Mouse (Mus musculus) small intestine, adult 2 months (tissue): ENCODE measurements around the gene Pnrc2.

Experiments
- CTCF ChIP-seq: fragments of 200-500 bp; IDR thresholded peaks from 2 replicates; pipeline ENCODE4 v1.5.1; 2012; ENCODE audit warnings: low read depth, mild to moderate bottlenecking, control low read depth, inconsistent platforms, low read length, moderate library complexity, mixed read lengths; ENCODE audit not compliant: insufficient replicate concordance, insufficient read length; ENCODE audit errors: extremely low read depth
- POLR2A ChIP-seq: fragments of 200-500 bp; IDR thresholded peaks from 2 replicates; pipeline ENCODE4 v1.6.1; 2012; ENCODE audit warnings: low read depth, mild to moderate bottlenecking, control low read depth, inconsistent platforms, low read length, moderate library complexity

DNA sequence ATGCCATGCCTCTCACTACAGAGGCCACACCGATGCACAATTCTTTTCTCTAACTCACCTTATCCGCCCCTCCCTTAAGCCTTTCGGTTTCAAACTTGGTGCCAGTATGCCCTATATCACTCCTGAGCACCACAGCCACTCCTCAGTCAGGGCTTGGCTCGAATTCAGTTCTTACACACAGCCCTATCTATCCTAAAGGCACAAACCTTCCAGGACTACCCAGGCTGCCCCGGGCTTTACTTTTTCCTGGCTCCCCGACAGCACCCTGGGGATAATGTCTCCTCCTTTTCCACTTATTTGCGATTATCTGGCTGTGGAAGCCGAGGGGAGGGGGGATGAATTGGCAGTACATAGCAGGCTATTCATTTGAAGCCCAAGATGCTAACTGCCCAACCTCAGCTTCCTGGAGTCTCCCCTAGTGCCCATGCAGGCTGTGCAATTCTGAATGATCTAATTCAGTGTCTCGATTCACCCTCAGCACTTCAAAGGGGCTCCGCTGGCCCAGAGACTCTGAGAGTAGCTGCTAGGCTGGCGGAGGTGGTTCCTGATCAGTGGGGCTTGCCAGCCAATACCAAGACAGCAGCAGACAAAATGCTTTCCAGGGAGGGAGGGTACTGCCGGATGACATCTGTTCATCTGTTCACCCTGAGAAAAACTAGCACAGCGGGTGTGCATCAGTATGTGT, 23.1 kb downstream of the Pnrc2 start:
- TF ChIP-seq CTCF (no peak), POLR2A (no peak)
